Mouse (Mus musculus): Measurements from ENCODE around the gene Kat7.

The Kat7 gene

DNA sequence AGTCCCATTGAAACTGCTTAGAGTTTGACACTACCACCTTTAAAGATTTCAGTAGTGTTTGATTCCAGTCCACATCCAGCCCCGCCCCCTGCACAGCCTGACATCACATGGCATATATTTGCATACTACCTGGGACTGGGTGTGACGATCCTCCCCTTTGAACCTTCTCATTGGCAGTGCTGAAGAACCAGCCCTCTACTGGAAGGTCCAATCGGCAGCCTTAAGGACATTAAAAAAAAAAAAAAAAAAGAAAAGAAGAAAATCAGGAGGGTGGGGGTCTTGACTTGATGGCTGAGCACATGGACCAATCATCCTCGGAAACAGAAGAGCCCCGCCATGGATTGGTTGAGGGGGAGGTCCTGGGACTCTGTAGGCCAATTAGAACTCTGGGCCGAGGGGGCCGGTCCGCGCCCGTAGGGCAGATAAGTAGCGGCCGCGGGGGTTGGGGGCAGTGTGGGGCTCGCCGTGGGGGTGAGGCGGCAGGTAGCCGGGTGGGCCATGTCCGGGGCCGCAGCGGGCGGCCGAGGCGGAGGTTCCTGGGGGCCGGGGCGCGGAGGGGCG, 26.6 kb upstream of the Kat7 start, which contains the start of gene Fam117a:
TSS of gene Fam117a (plus strand) at position 451 of the 561 bp plus-strand sequence.
- in situ Hi-C loops (cut with MboI; ENCODE audit: low pct_unique_long_range_greater_than_20kb in 1 of 2, low sequenced_read_pairs in 2 of 2, unreplicated experiment in 1 of 2): no loop called here

GRCm38 (mm10) chr11:95334448-95335060, 24.5 kb upstream of the Kat7 start:
- in situ Hi-C loops (cut with MboI; ENCODE audit: low pct_unique_long_range_greater_than_20kb in 1 of 2, low sequenced_read_pairs in 2 of 2, unreplicated experiment in 1 of 2): no loop called here

DNA sequence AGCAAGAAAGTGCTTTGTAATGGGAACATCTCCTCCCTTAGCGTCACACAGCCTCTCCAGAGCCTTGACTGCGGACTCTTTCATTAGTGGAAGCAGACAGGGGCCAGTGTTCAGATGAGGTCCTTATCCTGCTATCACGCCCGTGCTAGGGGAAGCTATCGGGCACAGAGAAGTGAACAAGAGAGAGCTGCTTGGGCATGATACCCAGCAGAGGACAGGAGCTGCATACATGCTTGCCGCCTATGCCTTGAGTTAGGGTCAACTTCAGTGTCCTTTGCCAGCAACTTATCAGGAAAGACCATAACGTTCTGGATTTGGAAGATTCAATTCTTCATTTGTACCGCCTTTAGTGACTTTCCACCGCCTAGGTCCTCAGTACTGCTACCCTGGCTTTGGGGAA, 23.8 kb upstream of the Kat7 start:
- in situ Hi-C loops (cut with MboI; ENCODE audit: low pct_unique_long_range_greater_than_20kb in 1 of 2, low sequenced_read_pairs in 2 of 2, unreplicated experiment in 1 of 2): no loop called here

- in situ Hi-C loops (cut with MboI; ENCODE audit: low pct_unique_long_range_greater_than_20kb in 1 of 2, low sequenced_read_pairs in 2 of 2, unreplicated experiment in 1 of 2): no loop called here
Observed at GRCm38 (mm10) chr11:95333209-95333608, 23.2 kb upstream of the Kat7 start.

GRCm38 (mm10) chr11:95330662-95331061, 20.6 kb upstream of the Kat7 start:
- in situ Hi-C loops (cut with MboI; ENCODE audit: low pct_unique_long_range_greater_than_20kb in 1 of 2, low sequenced_read_pairs in 2 of 2, unreplicated experiment in 1 of 2): no loop called here

DNA sequence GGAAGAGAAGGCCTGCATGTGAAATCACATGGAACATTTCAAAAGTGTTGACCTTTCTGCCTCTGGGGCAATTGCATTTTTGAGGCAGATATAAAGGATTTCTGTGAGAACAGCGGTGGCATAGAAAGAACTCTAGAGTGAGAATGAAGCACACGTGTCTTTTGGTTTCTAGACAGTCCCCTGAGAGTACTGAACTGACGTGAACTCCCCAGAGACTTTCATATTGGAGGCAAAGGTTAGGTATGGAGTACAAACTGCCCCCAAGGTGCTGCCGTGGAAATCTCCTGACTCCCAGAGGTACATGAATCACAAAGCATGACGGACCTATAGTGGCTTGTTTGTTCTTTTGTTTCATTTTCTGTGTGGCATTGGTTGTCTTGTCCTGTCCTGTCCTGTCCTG, 18.6 kb upstream of the Kat7 start:
- in situ Hi-C loops (cut with MboI; ENCODE audit: low pct_unique_long_range_greater_than_20kb in 1 of 2, low sequenced_read_pairs in 2 of 2, unreplicated experiment in 1 of 2): no loop called here

- in situ Hi-C loops (cut with MboI; ENCODE audit: low pct_unique_long_range_greater_than_20kb in 1 of 2, low sequenced_read_pairs in 2 of 2, unreplicated experiment in 1 of 2): no loop called here
Observed at GRCm38 (mm10) chr11:95326243-95326642, 16.2 kb upstream of the Kat7 start.

GRCm38 (mm10) chr11:95325832-95326231, 15.8 kb upstream of the Kat7 start:
- in situ Hi-C loops (cut with MboI; ENCODE audit: low pct_unique_long_range_greater_than_20kb in 1 of 2, low sequenced_read_pairs in 2 of 2, unreplicated experiment in 1 of 2): no loop called here

DNA sequence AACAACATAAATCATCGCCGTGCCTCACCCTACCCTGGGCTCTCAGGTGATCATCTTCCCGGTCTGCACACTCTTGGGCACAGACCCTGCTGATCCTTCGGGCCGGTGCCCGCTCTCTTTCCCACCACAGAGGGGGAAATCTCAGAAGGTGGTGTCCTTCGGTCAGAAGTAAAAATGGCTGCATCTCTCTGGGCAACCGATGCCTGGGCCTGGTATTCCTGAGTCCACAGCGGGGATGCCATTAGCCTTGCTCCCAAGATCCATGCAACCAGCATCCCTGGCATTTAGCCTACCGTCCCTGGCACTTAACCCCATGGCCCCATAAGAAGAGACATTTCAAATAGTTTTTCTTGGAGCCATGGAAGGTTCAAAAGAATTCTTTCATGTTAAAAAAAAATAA, 14.1 kb upstream of the Kat7 start:
- in situ Hi-C loops (cut with MboI; ENCODE audit: low pct_unique_long_range_greater_than_20kb in 1 of 2, low sequenced_read_pairs in 2 of 2, unreplicated experiment in 1 of 2): no loop called here

DNA sequence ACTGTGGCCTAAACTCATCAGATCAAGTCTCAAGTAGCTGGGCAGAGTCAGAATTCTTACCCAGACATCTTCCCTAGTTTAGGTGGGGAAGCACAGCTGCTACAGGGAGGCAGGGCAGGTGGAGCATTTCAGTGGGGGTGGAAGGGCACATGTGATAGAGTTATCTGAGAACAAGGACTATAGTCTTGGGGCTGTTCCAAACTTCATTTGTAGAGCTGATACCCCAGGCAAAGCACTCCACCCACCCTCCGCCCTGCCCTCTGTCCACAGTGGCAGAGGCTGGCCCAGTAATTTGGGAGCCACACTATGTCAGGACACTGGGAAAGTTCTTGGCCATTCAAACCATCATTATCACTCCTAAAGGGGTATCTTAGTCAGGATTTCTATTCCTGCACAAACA, 10.0 kb upstream of the Kat7 start:
- in situ Hi-C loops (cut with MboI; ENCODE audit: low pct_unique_long_range_greater_than_20kb in 1 of 2, low sequenced_read_pairs in 2 of 2, unreplicated experiment in 1 of 2): no loop called here

- in situ Hi-C loops (cut with MboI; ENCODE audit: low pct_unique_long_range_greater_than_20kb in 1 of 2, low sequenced_read_pairs in 2 of 2, unreplicated experiment in 1 of 2): no loop called here
Observed at GRCm38 (mm10) chr11:95319506-95319905, 9.5 kb upstream of the Kat7 start.

DNA sequence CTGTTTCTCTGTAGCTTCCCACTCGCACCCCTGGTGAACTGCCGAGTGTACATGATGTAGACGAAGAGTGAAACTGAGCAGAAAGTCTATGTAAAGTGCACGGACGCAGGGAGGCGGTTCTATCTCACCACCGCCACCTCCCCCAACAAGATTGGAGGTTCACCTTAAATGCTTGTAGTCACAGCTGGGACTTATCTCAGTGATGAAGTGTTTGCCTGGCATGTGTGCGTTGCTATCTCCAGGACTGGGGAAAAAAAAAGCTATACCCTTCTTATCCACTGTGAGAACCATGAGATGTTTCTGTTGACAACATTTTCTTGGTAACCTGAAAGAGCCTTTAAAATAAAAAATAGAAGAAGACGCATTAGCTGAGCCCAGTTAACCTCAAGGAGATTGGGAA, 8.1 kb upstream of the Kat7 start:
- in situ Hi-C loops (cut with MboI; ENCODE audit: low pct_unique_long_range_greater_than_20kb in 1 of 2, low sequenced_read_pairs in 2 of 2, unreplicated experiment in 1 of 2): no loop called here

- in situ Hi-C loops (cut with MboI; ENCODE audit: low pct_unique_long_range_greater_than_20kb in 1 of 2, low sequenced_read_pairs in 2 of 2, unreplicated experiment in 1 of 2): no loop called here
Observed at GRCm38 (mm10) chr11:95315215-95315955, 5.3 kb upstream of the Kat7 start.

DNA sequence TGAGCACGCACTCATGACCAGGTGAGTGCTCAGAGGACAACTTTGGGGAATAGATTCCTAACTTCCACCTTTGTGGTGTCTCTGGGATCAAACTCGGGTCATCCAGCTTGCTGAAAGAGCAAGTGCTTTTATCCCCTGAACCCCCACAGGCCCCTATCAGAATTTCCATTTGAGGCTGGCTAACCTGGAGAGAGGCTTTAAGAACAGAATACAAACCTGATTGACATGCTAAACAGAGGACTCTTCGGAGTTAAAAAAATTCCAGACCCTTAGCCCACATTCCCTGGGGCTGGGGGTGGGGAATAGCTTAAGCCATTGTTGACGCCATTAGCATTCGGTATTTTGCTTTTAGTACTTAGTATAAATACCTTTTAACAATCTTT, 1.4 kb upstream of the Kat7 start:
- in situ Hi-C loops (cut with MboI; ENCODE audit: low pct_unique_long_range_greater_than_20kb in 1 of 2, low sequenced_read_pairs in 2 of 2, unreplicated experiment in 1 of 2): no loop called here

- in situ Hi-C loops (cut with MboI; ENCODE audit: low pct_unique_long_range_greater_than_20kb in 1 of 2, low sequenced_read_pairs in 2 of 2, unreplicated experiment in 1 of 2): no loop called here
Observed at GRCm38 (mm10) chr11:95310648-95311424, 790 bp upstream of the Kat7 start.

DNA sequence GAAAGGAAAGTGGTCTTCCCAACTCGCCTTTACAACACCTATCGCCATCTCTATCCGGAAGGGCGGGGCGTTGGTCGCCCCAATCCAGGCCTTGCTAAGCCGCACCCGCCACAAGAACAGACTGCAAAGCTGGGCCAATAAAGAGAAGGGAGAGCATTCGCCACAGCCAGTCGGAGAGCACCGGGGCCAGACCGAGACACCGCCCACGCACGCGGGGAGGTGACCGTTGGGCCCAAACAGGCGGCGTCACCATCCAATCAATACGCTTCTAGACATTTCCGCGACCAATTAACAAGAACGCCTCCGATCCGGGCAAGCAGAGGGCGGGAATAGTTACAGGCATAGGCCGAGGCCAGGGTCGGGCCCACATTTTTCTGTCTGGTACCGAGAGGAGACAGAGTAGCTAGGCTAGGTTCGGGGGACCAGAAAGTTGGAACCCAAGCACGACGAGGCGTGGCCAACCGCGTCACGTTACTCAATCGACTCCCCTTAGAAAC, 488 bp downstream of the Kat7 start:
- in situ Hi-C loops (cut with MboI; ENCODE audit: low pct_unique_long_range_greater_than_20kb in 1 of 2, low sequenced_read_pairs in 2 of 2, unreplicated experiment in 1 of 2): no loop called here

GRCm38 (mm10) chr11:95307526-95307925, 2.5 kb downstream of the Kat7 start:
- in situ Hi-C loops (cut with MboI; ENCODE audit: low pct_unique_long_range_greater_than_20kb in 1 of 2, low sequenced_read_pairs in 2 of 2, unreplicated experiment in 1 of 2): no loop called here

- in situ Hi-C loops (cut with MboI; ENCODE audit: low pct_unique_long_range_greater_than_20kb in 1 of 2, low sequenced_read_pairs in 2 of 2, unreplicated experiment in 1 of 2): no loop called here
Observed at GRCm38 (mm10) chr11:95305600-95305999, 4.4 kb downstream of the Kat7 start.

DNA sequence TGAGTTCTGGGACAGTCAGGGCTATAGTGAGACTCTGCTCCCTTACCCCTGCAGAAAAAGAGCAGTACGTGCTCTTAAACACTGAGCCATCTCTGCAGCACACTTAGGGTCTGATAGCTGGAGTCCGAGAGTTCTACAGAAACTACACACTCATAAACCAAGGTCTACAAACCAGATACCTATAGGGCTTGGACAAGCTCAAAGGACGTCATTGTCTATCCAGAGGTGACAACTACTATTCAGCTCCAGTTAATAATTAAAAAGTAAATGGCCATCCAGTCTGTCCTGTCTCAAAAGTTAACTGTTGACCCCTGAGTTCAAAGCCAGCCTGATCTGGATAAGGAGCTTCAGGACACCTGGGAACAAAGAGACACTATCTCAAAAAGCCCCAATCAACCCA, 8.3 kb downstream of the Kat7 start:
- in situ Hi-C loops (cut with MboI; ENCODE audit: low pct_unique_long_range_greater_than_20kb in 1 of 2, low sequenced_read_pairs in 2 of 2, unreplicated experiment in 1 of 2): no loop called here

Measured in mouse embryonic stem cell (cell line).